Mouse (Mus musculus) embryonic facial prominence, embryonic 13.5 days (tissue): ENCODE measurements around the gene Gprin2. TPM values are rescaled to one million over a fixed set of nuclear protein-coding genes. Genes with fewer than 3 reads are reported as not detected.
A peak's percentile ranks its signal among the peaks of the same experiment; 100 is the strongest.

ENCODE experiments used
- ATAC-seq: fragments of 200-750 bp; cut with Nextera tagmentation; 2 replicates; pipeline ENCODE4 v1.8.0; 2017; ENCODE audit warnings: low read depth; ENCODE audit not compliant: insufficient number of reproducible peaks, insufficient read depth, low FRiP score, low TSS enrichment
- H3K27ac ChIP-seq: fragments of 300-500 bp; sonication (generic); 2 replicates; pipeline ENCODE4 v1.5.1; 2015; ENCODE audit warnings: moderate library complexity, mild to moderate bottlenecking, inconsistent platforms
- H3K27me3 ChIP-seq: fragments of 300-500 bp; sonication (generic); 2 replicates; pipeline ENCODE4 v1.6.1; 2015; ENCODE audit warnings: mild to moderate bottlenecking, inconsistent platforms
- H3K36me3 ChIP-seq: fragments of 300-500 bp; sonication (generic); 2 replicates; pipeline ENCODE4 v1.6.1; 2015; ENCODE audit warnings: mild to moderate bottlenecking, inconsistent platforms
- H3K4me1 ChIP-seq: fragments of 300-500 bp; sonication (generic); 2 replicates; pipeline ENCODE4 v1.6.1; 2015; ENCODE audit warnings: inconsistent platforms
- H3K4me2 ChIP-seq: fragments of 300-500 bp; sonication (generic); 2 replicates; pipeline ENCODE4 v1.6.1; 2015; ENCODE audit warnings: moderate library complexity, mild to moderate bottlenecking, inconsistent platforms
- H3K4me3 ChIP-seq: fragments of 300-500 bp; sonication (generic); 2 replicates; pipeline ENCODE4 v1.5.1; 2015; ENCODE audit warnings: mild to moderate bottlenecking, inconsistent platforms
- H3K9ac ChIP-seq: fragments of 300-500 bp; sonication (generic); 2 replicates; pipeline ENCODE4 v1.6.1; 2015; ENCODE audit warnings: mild to moderate bottlenecking, inconsistent platforms
- H3K9me3 ChIP-seq: fragments of 300-500 bp; sonication (generic); 2 replicates; pipeline ENCODE4 v1.6.1; 2016; ENCODE audit warnings: inconsistent platforms
- WGBS: fragments of 180-500 bp; shearing (Covaris S2); methylation state at CpG from one replicate; pipeline ENCODE4 v1.1.7; 2015; ENCODE audit warnings: mixed read lengths; 5-methylcytosine and 5-hydroxymethylcytosine counted together
- polyA plus RNA-seq: library from polyadenylated mRNA; unstranded; fragments of >200 nt; fragmentation: Nextera tagmentation; extraction: Ambion mirVana; gene quantifications from 2 replicates; pipeline ENCODE4 v1.2.1, GENCODE M21; 2015

Gene Gprin2
- 1.5 and 1.7 TPM in 2 replicates for polyA plus RNA-seq

DNA sequence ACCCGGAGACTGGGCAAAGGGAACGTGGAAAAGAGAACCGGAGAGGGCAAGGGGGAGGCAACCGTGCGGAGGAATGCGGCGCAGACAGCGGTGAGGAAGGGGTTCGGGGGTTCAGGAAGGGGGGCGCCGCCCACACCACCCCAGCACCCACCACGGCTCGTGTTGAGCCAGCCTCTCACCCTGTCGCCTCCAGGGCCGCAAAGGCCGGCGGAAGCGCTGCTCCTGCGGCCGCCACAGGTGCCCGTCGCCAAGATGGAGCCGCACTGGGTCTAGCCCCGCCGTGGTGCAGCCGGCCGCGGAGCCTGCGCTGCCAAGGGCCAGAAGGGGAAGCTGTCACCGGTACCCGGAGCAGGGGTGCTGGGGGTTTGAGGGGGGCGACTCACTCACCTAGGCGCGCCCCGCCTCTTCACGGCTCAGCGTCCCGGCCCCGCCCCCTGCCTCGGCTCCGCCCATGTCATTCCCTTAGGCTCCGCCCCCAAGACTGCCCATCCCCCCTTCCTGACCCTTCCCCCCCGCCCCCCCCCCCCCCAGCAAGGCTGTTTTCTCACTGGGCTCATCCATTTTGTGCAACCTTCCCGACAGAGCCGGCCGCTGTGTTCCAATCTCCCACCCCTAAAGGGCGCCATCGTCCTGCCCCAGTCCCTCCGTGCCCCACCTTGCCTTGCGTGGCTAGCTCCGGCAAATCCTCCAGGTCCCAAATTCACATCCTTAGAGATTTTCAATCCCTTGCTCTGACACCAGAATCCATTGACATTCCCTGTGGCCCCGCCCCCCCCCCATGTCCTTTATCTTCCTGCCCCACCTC is at the start of gene Gprin2:
Gprin2 (minus strand) TSS at position 423 of the 805 bp plus-strand sequence.
- Histone ChIP-seq H3K4me2 (peak within 1 kb of the TSS; percentile 94), H3K9me3 (no peaks in the 10 kb centered on the region), H3K9ac (peak within 1 kb of the TSS; percentile 76), H3K27ac (peak within 1 kb of the TSS; percentile 44; the same call in 1 of the 2 replicates), H3K36me3 (no peaks in the 10 kb centered on the region), H3K27me3 (peaks cover 23% of the 10 kb centered on the region; the same call in 1 of the 2 replicates), H3K4me1 (peaks cover 16% of the 10 kb centered on the region), H3K4me3 (peak within 1 kb of the TSS; percentile 77)
- WGBS: 3% methylated on average over 48 of the region's 52 CpGs
- peak; percentile 44; the same call in 1 of the 2 replicates for ATAC-seq

DNA sequence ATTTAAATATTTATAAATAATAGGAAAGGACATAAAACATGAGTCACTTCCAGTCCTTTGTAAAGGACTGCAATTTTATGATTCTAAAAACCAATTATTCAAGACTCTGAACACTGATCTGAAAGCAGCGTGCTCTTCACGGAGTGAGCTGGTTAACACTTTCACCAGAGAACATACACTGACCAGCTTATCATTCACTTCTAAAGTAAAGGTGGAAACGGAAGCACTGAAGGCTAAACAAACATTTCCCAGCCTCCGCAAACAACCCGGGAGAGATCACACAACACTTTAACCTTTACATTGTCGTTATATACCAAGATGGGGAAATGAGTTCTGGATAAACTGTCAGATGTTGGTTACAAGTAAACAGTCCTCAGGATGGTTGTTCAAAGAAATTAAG is 39.2 kb upstream of the Gprin2 start:
- Histone ChIP-seq H3K36me3 (peaks cover 4% of the 10 kb centered on the region; the same call in 1 of the 2 replicates), H3K4me2 (no peak overlapping the region), H3K4me1 (peaks cover 7% of the 10 kb centered on the region; the same call in 1 of the 2 replicates), H3K27ac (no peak overlapping the region), H3K27me3 (no peaks in the 10 kb centered on the region), H3K4me3 (no peak overlapping the region), H3K9ac (no peak overlapping the region), H3K9me3 (no peaks in the 10 kb centered on the region)
- 89% methylated on average over 6 of the region's 6 CpGs for WGBS
- ATAC-seq: no peak

- H3K9ac ChIP-seq: no peak overlapping the region
- H3K4me1 ChIP-seq: peaks cover 7% of the 10 kb centered on the region; the same call in 1 of the 2 replicates
- no peak overlapping the region for H3K4me3 ChIP-seq
- no peak overlapping the region for H3K27ac ChIP-seq
- H3K36me3 ChIP-seq: peaks cover 4% of the 10 kb centered on the region; the same call in 1 of the 2 replicates
- no peaks in the 10 kb centered on the region for H3K27me3 ChIP-seq
- WGBS: 85% methylated on average over 10 of the region's 10 CpGs
- ATAC-seq: no peak
- H3K4me2 ChIP-seq: no peak overlapping the region
- no peaks in the 10 kb centered on the region for H3K9me3 ChIP-seq
Measured at GRCm38 (mm10) chr14:34240263-34240662, 38.8 kb upstream of the Gprin2 start.

- H3K9ac ChIP-seq: peak overlapping the region; percentile 54; the same call in 1 of the 2 replicates
- H3K4me1 ChIP-seq: peaks cover 14% of the 10 kb centered on the region; the same call in 1 of the 2 replicates
- no peak overlapping the region for H3K27ac ChIP-seq
- H3K27me3 ChIP-seq: no peaks in the 10 kb centered on the region
- H3K4me2 ChIP-seq: peak overlapping the region; percentile 62
- H3K9me3 ChIP-seq: no peaks in the 10 kb centered on the region
- H3K36me3 ChIP-seq: 0 out of 2 replicates have a peak, but pooled peaks cover 4% of the 10 kb centered on the region
- H3K4me3 ChIP-seq: peak overlapping the region; percentile 31
- 6% methylated on average over 16 of the region's 16 CpGs for WGBS
- peak; percentile 92 for ATAC-seq
Measured at GRCm38 (mm10) chr14:34234630-34235380, 33.4 kb upstream of the Gprin2 start.

- Histone ChIP-seq H3K4me3 (no peak overlapping the region), H3K9ac (no peak overlapping the region), H3K36me3 (0 out of 2 replicates have a peak, but pooled peaks cover 4% of the 10 kb centered on the region), H3K27ac (no peak overlapping the region), H3K4me2 (no peak overlapping the region), H3K27me3 (no peaks in the 10 kb centered on the region), H3K4me1 (peaks cover 14% of the 10 kb centered on the region; the same call in 1 of the 2 replicates), H3K9me3 (no peaks in the 10 kb centered on the region)
- WGBS: 50% methylated on average over 4 of the region's 4 CpGs
- ATAC-seq: no peak
Measured at GRCm38 (mm10) chr14:34233846-34234245, 32.4 kb upstream of the Gprin2 start.

DNA sequence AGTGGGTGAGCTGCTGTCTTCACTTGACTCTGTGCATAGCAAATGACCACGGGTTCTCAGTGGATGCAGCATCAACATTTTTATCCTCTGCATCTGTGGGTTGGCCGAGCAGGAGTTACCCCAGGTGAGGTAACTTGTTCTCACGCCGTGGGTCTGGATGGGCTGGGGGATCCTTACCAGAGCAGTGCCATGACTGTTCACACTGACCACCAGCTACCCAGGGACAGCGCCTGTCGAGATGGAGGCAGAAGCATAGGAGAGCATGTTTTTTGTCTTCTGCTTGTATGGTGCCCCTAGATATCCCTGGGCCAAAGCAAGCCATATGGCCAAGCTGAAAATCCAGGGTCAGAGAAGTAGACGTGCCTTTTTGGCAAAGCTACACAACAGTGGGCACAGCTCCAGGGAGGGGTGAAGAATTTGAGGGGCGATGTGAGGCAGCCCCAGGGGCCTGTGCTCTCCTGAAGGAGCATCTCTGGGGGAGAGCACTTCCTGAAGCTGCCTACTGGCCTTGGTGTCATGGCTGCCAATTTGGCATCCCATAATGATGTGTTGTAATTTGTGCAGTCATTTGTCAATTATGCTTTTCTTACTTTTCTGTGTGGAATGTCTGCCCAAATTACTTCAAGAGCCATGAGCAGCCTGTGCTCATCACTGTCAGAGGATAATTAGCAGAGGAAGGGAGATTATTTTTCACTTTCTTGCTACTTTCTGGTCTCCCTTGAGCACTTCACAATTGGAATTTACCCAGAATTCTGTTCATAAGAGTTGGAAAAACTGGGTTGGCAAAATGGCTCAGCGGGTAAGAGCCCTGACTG is 31.6 kb upstream of the Gprin2 start:
- H3K4me1 ChIP-seq: peaks cover 14% of the 10 kb centered on the region; the same call in 1 of the 2 replicates
- 75% methylated on average over 9 of the region's 9 CpGs for WGBS

DNA sequence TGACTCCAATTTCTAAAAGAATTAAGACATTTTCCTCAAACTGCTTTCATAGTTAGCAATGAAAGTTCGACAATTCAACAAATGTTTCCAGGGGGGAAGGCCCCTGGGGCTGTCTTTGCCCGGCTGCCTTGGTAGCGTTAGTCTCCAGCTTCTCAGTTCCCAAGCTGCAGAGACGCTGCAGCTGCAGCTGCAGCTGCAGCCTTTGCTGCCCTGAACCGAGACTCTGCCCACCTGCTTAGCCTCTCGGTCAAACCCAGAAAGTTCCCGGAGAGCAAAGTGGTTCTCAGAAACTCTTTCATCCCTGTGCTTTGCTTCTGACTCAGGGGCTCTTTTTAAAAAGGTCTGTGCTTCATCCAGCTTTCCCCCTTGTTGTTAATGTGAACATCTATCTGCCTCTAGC is 30.9 kb upstream of the Gprin2 start:
- no peak overlapping the region for H3K9ac ChIP-seq
- no peak overlapping the region for H3K27ac ChIP-seq
- WGBS: 35% methylated on average over 7 of the region's 7 CpGs
- H3K9me3 ChIP-seq: no peaks in the 10 kb centered on the region
- no peak for ATAC-seq
- peaks cover 14% of the 10 kb centered on the region; the same call in 1 of the 2 replicates for H3K4me1 ChIP-seq
- no peaks in the 10 kb centered on the region for H3K27me3 ChIP-seq
- no peak overlapping the region for H3K4me2 ChIP-seq
- no peak overlapping the region for H3K4me3 ChIP-seq
- H3K36me3 ChIP-seq: no peaks in the 10 kb centered on the region

More for the DNA sequence above, 31.6 kb upstream of the Gprin2 start:
- Histone ChIP-seq H3K4me3 (no peak overlapping the region), H3K36me3 (no peaks in the 10 kb centered on the region), H3K9me3 (no peaks in the 10 kb centered on the region), H3K27me3 (no peaks in the 10 kb centered on the region), H3K4me2 (no peak overlapping the region), H3K27ac (no peak overlapping the region), H3K9ac (no peak overlapping the region)
- no peak for ATAC-seq

- Histone ChIP-seq H3K9me3 (no peaks in the 10 kb centered on the region), H3K9ac (no peak overlapping the region), H3K27ac (no peak overlapping the region), H3K27me3 (no peaks in the 10 kb centered on the region), H3K4me3 (no peak overlapping the region), H3K4me1 (no peaks in the 10 kb centered on the region), H3K36me3 (no peaks in the 10 kb centered on the region), H3K4me2 (no peak overlapping the region)
- ATAC-seq: no peak
- 88% methylated on average over 10 of the region's 10 CpGs for WGBS
Measured at GRCm38 (mm10) chr14:34228830-34229506, 27.5 kb upstream of the Gprin2 start.

- Histone ChIP-seq H3K9ac (no peak overlapping the region), H3K4me1 (no peaks in the 10 kb centered on the region), H3K9me3 (no peaks in the 10 kb centered on the region), H3K4me3 (no peak overlapping the region), H3K27ac (no peak overlapping the region), H3K27me3 (no peaks in the 10 kb centered on the region; the same call in 1 of the 2 replicates), H3K36me3 (no peaks in the 10 kb centered on the region), H3K4me2 (no peak overlapping the region)
- WGBS: 83% methylated on average over 12 of the region's 12 CpGs
- no peak for ATAC-seq
Measured at GRCm38 (mm10) chr14:34227981-34228380, 26.5 kb upstream of the Gprin2 start.

GRCm38 (mm10) chr14:34226566-34226965 is 25.1 kb upstream of the Gprin2 start:
- H3K4me2 ChIP-seq: no peak overlapping the region
- no peak overlapping the region for H3K27ac ChIP-seq
- H3K4me1 ChIP-seq: peaks cover 4% of the 10 kb centered on the region
- H3K27me3 ChIP-seq: peaks cover 8% of the 10 kb centered on the region
- H3K9me3 ChIP-seq: no peaks in the 10 kb centered on the region
- H3K4me3 ChIP-seq: no peak overlapping the region
- no peak for ATAC-seq
- H3K9ac ChIP-seq: no peak overlapping the region
- H3K36me3 ChIP-seq: no peaks in the 10 kb centered on the region
- WGBS: 94% methylated on average over 4 of the region's 4 CpGs
